Mouse (Mus musculus) liver, embryonic 14.5 days (tissue): ENCODE data around the gene Entpd7. TPM values are rescaled to one million over a fixed set of nuclear protein-coding genes. Genes with fewer than 3 reads are reported as not detected.
A peak's percentile ranks its signal among the peaks of the same experiment; 100 is the strongest.

Experiments
- ATAC-seq: fragments of 200-750 bp; cut with Nextera tagmentation; 2 replicates; pipeline ENCODE4 v1.8.0; 2017; ENCODE audit warnings: moderate number of reproducible peaks, mild to moderate bottlenecking, moderate library complexity; ENCODE audit not compliant: insufficient read depth
- DNase-seq, 3 experiments: peaks; one replicate each; pipeline ENCODE4 v3.0.0-alpha.2; 2012 to 2013; ENCODE audit warnings: low read depth in 3 of 3, low spot score in 3 of 3
- H3K27ac ChIP-seq: fragments of 300-500 bp; sonication (generic); 2 replicates; pipeline ENCODE4 v1.5.1; 2014; ENCODE audit warnings: moderate library complexity, mild to moderate bottlenecking, control low read depth, inconsistent platforms
- H3K27me3 ChIP-seq: fragments of 300-500 bp; sonication (generic); 2 replicates; pipeline ENCODE4 v1.6.1; 2014; ENCODE audit warnings: mild to moderate bottlenecking, low read length, moderate library complexity; ENCODE audit not compliant: control insufficient read depth, insufficient read depth
- H3K36me3 ChIP-seq: fragments of 300-500 bp; sonication (generic); replicated peaks from 2 replicates; pipeline ENCODE4 v1.6.1; 2014; ENCODE audit warnings: low read depth; ENCODE audit not compliant: control insufficient read depth, insufficient read depth
- H3K4me1 ChIP-seq, 2 experiments: fragments of 200-500 bp in 1 of 2; fragments of 300-500 bp in 1 of 2; sonication (generic) in 1 of 2; replicated peaks; 2 replicates each; pipeline ENCODE4 v1.6.1; 2012 to 2014; ENCODE audit warnings: antibody characterized with exemption in 1 of 2, inconsistent platforms in 1 of 2, low read length in 1 of 2; ENCODE audit not compliant: control insufficient read depth in 2 of 2, insufficient read depth in 2 of 2
- H3K4me2 ChIP-seq: fragments of 300-500 bp; sonication (generic); 2 replicates; pipeline ENCODE4 v1.6.1; 2014; ENCODE audit warnings: low read depth, mild to moderate bottlenecking, control low read depth, moderate library complexity
- H3K4me3 ChIP-seq, 2 experiments: fragments of 200-500 bp in 1 of 2; fragments of 300-500 bp in 1 of 2; sonication (generic) in 1 of 2; 2 replicates each; pipeline ENCODE4 v1.5.1; 2012 to 2014; ENCODE audit warnings: low read depth in 2 of 2, low read length in 2 of 2, mild to moderate bottlenecking in 2 of 2, control low read depth in 1 of 2, inconsistent platforms in 1 of 2, moderate library complexity in 1 of 2; ENCODE audit not compliant: insufficient read depth in 1 of 2
- H3K9ac ChIP-seq: fragments of 300-500 bp; sonication (generic); replicated peaks from 2 replicates; pipeline ENCODE4 v1.6.1; 2014; ENCODE audit warnings: mild to moderate bottlenecking, control low read depth, moderate library complexity
- H3K9me3 ChIP-seq: fragments of 300-500 bp; sonication (generic); 2 replicates; pipeline ENCODE4 v1.6.1; 2016; ENCODE audit warnings: low read length, mixed read lengths; ENCODE audit not compliant: control insufficient read depth
- CTCF ChIP-seq: IDR thresholded peaks from 2 replicates; pipeline ENCODE4 v1.5.1; 2016; ENCODE audit warnings: antibody characterized with exemption, low read depth, control low read depth
- EP300 ChIP-seq: IDR thresholded peaks from 2 replicates; pipeline ENCODE4 v1.6.1; 2016; ENCODE audit warnings: antibody characterized with exemption, low read depth
- WGBS: fragments of 180-500 bp; shearing (Covaris S2); extraction: QIAGEN DNeasy Blood & Tissue Kit; methylation state at CpG from one replicate; pipeline ENCODE4 v1.1.7; 2014; ENCODE audit not compliant: insufficient replicate concordance; 5-methylcytosine and 5-hydroxymethylcytosine counted together
- polyA plus RNA-seq, 2 experiments: library from polyadenylated mRNA; depleted of rRNA in 1 of 2; stranded (reverse) in 1 of 2; unstranded in 1 of 2; fragments of >200 nt; fragmentation: Nextera tagmentation in 1 of 2; extraction: Ambion mirVana in 1 of 2; gene quantifications; 2 replicates each; pipeline versions ENCODE4 v1.2.1 to v1.2.3; 2012 to 2014

Gene Entpd7
- polyA plus RNA-seq, 2 experiments, result 1.5 to 2.6 TPM

DNA sequence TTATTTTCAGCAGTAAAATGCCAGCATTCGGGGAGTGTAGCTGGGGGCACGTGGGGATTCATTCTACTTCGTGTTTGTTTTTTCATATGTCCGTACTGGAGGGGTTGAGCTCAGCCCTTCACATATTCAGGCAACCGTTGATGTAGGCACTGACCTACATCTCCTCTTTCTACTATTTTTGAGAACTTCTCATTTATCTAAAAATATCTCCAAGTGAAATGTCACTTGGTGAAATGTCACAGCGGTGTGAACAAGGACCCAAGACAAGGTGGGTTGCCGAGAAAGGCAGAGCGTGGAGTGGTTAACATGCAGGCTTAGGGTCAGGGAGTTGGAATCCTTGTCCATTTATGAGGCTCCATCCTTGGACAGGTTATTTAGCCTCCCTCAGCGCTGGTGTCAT lies 42.2 kb upstream of the Entpd7 start:
- no peak overlapping the region for H3K9ac ChIP-seq
- TF ChIP-seq CTCF (no peak), EP300 (no peak)
- no peak overlapping the region for H3K4me2 ChIP-seq
- no peaks in the 10 kb centered on the region for H3K36me3 ChIP-seq
- no peak overlapping the region for H3K4me3 ChIP-seq
- DNase-seq, result no peak
- ATAC-seq, result no peak
- 48% methylated on average over 9 of the region's 9 CpGs for WGBS
- H3K4me1 ChIP-seq, result 0 out of 4 replicates have a peak, but pooled peaks cover 0 to 4% of the 10 kb centered on the region in 2 experiments
- H3K27ac ChIP-seq, result no peak overlapping the region
- no peaks in the 10 kb centered on the region for H3K9me3 ChIP-seq
- H3K27me3 ChIP-seq, result no peaks in the 10 kb centered on the region

- 0 out of 4 replicates have a peak, but pooled peaks cover 0 to 4% of the 10 kb centered on the region in 2 experiments for H3K4me1 ChIP-seq
- no peak for DNase-seq
- H3K36me3 ChIP-seq, result no peaks in the 10 kb centered on the region
These were observed 41.1 kb upstream of the Entpd7 start for GRCm38 (mm10) chr19:43648343-43648742.

GRCm38 (mm10) chr19:43651241-43651785 lies 38.2 kb upstream of the Entpd7 start:
- Histone ChIP-seq H3K9me3 (no peaks in the 10 kb centered on the region), H3K4me2 (no peak overlapping the region), H3K27ac (no peak overlapping the region), H3K27me3 (no peaks in the 10 kb centered on the region), H3K36me3 (no peaks in the 10 kb centered on the region), H3K4me1 (no peaks in the 10 kb centered on the region), H3K4me3 (no peak overlapping the region), H3K9ac (no peak overlapping the region)
- 34% methylated on average over 8 of the region's 8 CpGs for WGBS
- ATAC-seq, result no peak
- no peak for TF ChIP-seq CTCF
- TF ChIP-seq EP300, result no peak
- DNase-seq, result no peak

More at GRCm38 (mm10) chr19:43648343-43648742, 41.1 kb upstream of the Entpd7 start:
- Histone ChIP-seq H3K27me3 (no peaks in the 10 kb centered on the region), H3K27ac (no peak overlapping the region), H3K4me3 (no peak overlapping the region), H3K4me2 (no peak overlapping the region), H3K9me3 (no peaks in the 10 kb centered on the region), H3K9ac (no peak overlapping the region)
- no peak for TF ChIP-seq CTCF
- no peak for TF ChIP-seq EP300
- no peak for ATAC-seq
- WGBS, result 50% methylated on average over 4 of the region's 4 CpGs

DNA sequence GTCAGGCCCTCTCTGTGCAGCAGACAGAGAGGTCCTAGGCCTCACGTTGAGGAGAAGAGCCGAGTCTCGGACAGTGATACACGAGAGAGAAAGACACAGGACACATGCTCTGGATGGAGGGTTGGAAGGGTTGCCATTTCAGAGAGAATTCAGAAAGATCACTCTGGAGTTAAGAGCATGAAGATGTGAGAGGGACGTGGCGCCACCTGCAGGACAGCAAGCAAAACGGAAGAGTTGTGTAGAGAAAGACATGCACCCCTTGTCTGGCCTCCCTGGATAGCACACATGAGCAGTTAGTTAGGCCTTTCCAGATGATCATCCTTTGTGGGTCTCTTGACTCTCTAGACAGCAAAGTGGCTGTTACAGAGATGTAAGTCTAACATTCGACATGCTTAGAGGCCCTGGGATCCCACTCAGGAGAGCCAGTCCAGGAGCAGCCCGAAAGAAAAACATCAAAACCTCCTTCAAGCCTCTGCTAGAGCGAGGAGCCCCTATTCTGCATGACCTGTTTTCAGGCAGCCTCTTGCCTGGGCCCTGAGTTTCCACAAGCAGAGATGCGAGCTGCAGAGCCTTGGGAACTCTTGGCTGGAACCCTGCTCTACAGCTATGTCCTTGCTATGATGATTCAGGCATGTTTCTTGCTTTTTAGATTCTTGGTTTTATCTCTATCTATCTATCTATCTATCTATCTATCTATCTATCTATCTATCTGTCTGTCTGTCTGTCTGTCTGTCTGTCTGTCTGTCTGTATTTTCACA lies 33.6 kb upstream of the Entpd7 start:
- H3K36me3 ChIP-seq, result no peaks in the 10 kb centered on the region
- no peak overlapping the region for H3K4me2 ChIP-seq
- H3K4me3 ChIP-seq, result no peak overlapping the region
- 36% methylated on average over 11 of the region's 11 CpGs for WGBS
- ATAC-seq, result no peak
- H3K27ac ChIP-seq, result no peak overlapping the region
- no peaks in the 10 kb centered on the region for H3K9me3 ChIP-seq
- DNase-seq, result peak in 1 of 3 experiments; percentile 49
- no peak for TF ChIP-seq EP300
- peak; percentile 82 for TF ChIP-seq CTCF
- no peak overlapping the region for H3K9ac ChIP-seq
- H3K4me1 ChIP-seq, result no peaks in the 10 kb centered on the region
- no peaks in the 10 kb centered on the region for H3K27me3 ChIP-seq

GRCm38 (mm10) chr19:43659632-43660031 lies 29.8 kb upstream of the Entpd7 start:
- peaks cover 3% of the 10 kb centered on the region for H3K36me3 ChIP-seq
- H3K9me3 ChIP-seq, result no peaks in the 10 kb centered on the region
- no peak for ATAC-seq
- H3K27me3 ChIP-seq, result no peaks in the 10 kb centered on the region
- TF ChIP-seq EP300 (no peak), CTCF (no peak)
- H3K9ac ChIP-seq, result no peak overlapping the region
- H3K4me3 ChIP-seq, result no peak overlapping the region
- 44% methylated on average over 6 of the region's 6 CpGs for WGBS
- no peak overlapping the region for H3K4me2 ChIP-seq
- H3K27ac ChIP-seq, result no peak overlapping the region
- DNase-seq, result no peak
- no peaks in the 10 kb centered on the region for H3K4me1 ChIP-seq
